Mouse (Mus musculus) cerebellum, adult 8-10 months (tissue): ENCODE data around the gene Zc3h14.

Source experiments
- DNase-seq: peaks from one replicate; pipeline ENCODE4 v3.0.0; 2022

The Zc3h14 gene

DNA sequence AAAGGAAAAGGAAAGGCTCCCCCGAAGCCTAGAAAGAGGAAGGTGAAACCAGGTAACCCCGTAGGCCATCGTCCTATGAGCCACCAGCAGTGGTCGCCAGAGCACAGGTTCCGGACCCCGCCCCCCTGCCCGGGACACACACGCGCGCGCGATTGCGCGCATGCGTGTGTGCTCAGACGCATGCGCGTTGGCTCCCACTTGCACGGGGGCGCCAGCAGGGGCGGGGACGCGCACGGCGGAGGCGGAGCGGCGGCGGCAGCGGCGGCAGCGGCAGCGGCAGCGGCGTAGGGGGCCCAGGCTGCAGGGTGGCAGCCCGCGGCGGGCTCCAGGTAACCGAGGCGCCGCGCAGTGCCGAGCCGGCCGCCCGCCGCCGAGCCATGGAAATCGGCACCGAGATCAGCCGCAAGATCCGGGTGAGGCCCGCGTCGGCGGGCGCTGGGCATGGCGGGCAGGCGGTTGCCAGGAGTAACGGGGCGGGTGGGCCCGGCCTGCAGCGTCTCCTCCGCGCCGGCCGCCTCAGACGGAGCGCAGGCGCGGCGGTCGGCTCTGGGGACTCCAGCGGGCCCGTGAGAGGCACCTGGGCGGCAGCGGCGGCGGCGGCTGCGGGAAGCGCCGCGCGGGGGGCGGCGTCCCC is at the start of gene Zc3h14:
Zc3h14 (plus strand) TSS at position 219 of the 634 bp plus-strand sequence.
- DNase-seq = peak; percentile 93

- no peak for DNase-seq
Measured at GRCm38 (mm10) chr12:98697202-98697601, 49.6 kb upstream of the Zc3h14 start.

GRCm38 (mm10) chr12:98701564-98701963 is 45.2 kb upstream of the Zc3h14 start:
- peak; percentile 53 for DNase-seq

DNA sequence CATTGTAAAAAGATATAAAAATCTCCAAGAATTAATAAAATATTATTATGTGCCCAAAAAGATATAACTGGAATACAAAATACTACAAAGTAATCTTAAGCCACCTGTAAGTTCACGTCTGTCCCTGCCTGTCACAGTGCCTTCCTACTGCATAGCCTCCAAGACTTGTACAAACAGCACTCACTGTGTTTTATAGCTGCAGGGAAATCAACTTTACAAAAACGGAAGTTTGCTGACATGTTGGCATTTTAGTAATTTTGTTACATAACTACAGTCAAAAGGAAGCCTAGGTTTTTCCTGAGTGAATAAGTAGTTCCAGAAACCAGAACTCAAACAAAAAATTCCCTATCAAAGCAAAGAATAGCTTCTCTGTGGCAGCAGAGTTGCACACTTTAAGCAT is 43.2 kb upstream of the Zc3h14 start:
- no peak for DNase-seq

DNA sequence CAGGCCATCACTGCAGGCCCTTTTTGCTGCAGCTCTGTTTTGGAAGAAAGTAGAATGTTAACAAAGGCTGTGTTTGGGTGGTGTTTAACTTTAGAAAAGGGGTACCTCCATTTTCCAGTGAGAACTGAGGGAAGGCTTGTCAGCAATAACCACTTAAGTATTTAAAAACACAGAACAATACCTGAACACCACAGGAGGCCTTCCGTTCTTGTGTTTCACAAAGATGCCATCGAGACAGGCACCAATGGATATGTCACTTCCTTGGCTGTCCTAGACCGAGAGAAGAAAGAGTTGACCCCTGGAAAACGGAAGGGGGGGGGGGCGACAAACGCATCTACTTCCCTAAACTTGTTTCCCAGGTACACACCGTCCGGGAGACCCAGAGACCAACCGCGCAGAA is 42.8 kb upstream of the Zc3h14 start:
- DNase-seq = no peak

DNA sequence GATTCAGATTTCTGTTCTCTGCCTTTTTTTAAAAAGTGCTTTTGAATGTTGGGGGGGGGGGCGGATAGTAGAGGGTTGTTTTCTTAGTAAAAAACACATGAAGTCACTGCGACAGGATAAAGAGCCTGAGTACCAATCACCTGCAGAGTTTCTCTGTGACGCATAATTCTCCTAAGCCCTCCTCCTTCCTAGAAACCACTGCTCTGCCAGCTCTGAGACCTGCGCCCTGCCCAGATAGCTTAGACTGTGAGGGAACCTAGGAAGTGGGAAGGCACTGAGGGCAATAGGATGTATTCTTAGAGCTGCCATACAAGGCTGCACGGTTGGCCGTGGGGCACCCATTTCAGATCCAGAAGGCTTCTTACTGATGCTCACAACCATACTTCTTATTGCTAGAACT is 33.9 kb upstream of the Zc3h14 start:
- DNase-seq = no peak

- DNase-seq = no peak
Measured at GRCm38 (mm10) chr12:98713621-98714103, 33.1 kb upstream of the Zc3h14 start.

- no peak for DNase-seq
Measured at GRCm38 (mm10) chr12:98714757-98715156, 32.0 kb upstream of the Zc3h14 start.

- no peak for DNase-seq
Measured at GRCm38 (mm10) chr12:98716142-98716541, 30.6 kb upstream of the Zc3h14 start.

GRCm38 (mm10) chr12:98720628-98721027 is 26.1 kb upstream of the Zc3h14 start:
- DNase-seq = no peak

GRCm38 (mm10) chr12:98721030-98721429 is 25.7 kb upstream of the Zc3h14 start:
- no peak for DNase-seq

- no peak for DNase-seq
Measured at GRCm38 (mm10) chr12:98724224-98724623, 22.5 kb upstream of the Zc3h14 start.

GRCm38 (mm10) chr12:98724976-98725375 is 21.8 kb upstream of the Zc3h14 start:
- DNase-seq = no peak

GRCm38 (mm10) chr12:98726078-98726477 is 20.7 kb upstream of the Zc3h14 start:
- no peak for DNase-seq

GRCm38 (mm10) chr12:98727186-98727585 is 19.6 kb upstream of the Zc3h14 start:
- DNase-seq = no peak

GRCm38 (mm10) chr12:98730682-98731081 is 16.1 kb upstream of the Zc3h14 start:
- peak; percentile 75 for DNase-seq

GRCm38 (mm10) chr12:98733165-98733564 is 13.6 kb upstream of the Zc3h14 start:
- no peak for DNase-seq

DNA sequence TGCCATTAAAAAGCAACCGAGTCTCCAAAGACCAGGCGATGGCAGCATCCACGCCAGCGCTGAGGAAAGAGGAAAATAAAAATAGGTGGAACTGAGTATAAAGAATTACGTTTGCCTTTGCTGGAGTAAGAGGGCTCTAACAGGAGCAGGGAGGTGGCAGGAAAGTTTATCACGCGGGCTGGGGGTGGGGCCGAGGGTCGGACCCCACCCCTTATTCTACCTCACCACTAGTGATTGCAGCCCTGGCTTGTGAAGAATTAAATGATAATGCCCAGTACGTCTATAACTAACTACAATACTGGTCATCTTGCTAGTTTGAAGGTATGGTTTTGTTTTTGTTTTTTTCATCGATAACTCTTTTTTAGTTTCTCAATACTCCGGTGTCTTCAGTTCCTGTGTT is 13.0 kb upstream of the Zc3h14 start:
- no peak for DNase-seq

DNA sequence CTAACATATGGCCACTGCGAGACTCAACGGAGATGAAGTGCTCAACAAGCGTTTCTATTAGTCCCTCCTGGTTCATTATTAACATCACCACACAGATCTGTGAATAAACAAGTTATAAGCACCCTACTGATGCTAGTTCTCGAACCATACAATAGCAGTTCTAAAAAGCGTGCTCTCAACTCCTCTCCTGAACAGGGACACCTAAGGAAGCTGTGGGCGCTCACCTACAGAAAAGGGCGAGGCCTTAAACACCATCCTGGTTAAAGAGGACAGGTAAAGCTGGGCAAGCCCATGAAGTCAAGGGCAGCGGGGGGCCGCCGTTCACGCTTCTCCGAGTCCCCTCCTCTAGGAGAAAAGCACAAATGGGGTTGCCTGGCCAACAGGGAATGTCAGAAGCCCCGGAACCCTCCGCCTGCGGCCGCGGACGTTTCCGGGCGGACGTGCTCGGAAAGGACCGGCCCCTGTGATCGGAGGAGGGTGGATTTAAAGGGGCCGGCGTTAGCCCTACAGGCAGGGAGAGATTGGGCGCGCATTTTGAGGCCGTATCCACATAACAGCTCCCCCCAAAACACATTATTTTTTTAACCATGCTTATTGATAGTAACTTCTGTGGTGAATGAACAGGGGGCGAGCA is 12.4 kb upstream of the Zc3h14 start:
- DNase-seq = peak; percentile 89

GRCm38 (mm10) chr12:98734880-98735801 is 11.6 kb upstream of the Zc3h14 start:
- no peak for DNase-seq

DNA sequence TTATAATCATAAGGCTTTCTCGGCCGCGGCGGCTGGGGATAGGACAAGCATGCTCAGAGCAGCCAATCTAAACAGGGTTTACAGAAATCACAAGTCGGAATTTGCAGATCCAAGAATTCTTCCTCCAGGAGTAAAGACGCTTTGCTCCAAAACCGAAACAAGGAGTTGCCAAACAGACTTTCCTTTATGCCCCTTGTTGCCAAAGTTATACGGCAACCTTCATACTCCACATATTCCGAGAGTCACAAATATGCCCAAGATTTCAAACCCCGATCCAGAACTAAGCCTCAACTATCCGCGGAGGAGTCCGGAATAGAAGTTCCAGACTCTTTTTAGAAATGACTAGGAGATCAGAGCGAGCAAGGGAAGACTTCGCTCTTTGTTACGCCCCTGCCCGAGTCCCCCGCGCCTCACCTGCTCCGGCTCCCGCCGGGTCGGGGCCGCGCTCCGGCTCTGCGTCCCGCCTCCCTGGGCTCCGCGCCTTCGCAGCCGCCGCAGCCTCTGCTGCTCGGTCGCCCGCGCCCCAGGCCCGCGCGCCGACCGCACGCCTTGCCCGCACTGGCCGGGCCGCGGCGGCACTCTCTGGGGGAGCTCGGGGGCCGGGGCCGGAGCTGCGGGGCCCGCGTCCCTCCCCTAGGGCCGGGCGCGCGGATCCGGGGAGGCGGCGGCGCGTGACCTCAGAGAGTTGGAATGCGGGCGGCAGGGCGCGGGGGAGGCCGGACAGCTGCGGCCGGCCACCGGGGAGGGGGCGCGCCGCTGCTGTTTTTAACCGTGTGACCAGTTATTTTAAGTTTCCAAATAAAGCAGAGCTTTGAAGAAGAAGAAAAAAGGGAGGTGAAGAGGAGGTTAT is 9.6 kb upstream of the Zc3h14 start, which contains the start of gene Ptpn21:
Ptpn21 (minus strand) TSS at position 455 of the 850 bp plus-strand sequence.
- no peak for DNase-seq

- DNase-seq = no peak
Measured at GRCm38 (mm10) chr12:98737801-98738350, 8.9 kb upstream of the Zc3h14 start.
